In the genomic region with DNA sequence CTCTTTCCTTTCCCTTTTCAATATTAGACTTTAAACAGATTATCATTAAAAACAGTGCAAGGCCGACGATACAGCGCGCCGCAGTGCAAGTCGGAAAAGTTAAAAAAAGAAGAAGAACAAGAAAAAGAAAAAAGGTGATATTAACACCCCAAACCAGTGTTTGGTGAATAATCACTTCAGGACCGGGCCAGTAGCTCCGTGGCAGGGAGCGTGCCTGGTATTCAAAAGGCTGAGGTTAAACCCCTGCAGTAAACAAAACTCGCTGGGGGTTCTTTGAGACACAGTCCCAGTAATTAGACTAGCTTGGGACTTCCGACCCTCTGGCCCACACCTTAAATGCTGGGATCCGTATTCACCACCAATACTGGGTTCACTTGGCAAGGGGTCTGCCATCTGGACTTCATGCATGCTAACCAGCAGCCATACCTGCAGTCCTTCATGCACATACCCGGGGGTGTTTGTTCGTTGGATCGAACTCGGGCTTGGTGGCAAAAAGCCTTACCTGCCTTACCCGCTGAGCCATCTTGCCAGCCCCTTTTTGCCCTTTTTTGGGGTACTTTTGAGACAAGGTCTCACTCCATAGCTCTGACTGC, we compare ENCODE assay signal across 7 mouse cellular contexts. TPM values are rescaled to one million over a fixed set of nuclear protein-coding genes. Genes with fewer than 3 reads are reported as not detected.
DNase-seq lines count a peak whose midpoint lies in the region; ATAC-seq lines count a peak whose summit lies in the region.

No protein-coding gene starts in this region.

- 11% methylated on average over 17 of the region's 17 CpGs for WGBS in forebrain, embryonic 16.5 days
- 22% methylated on average over 17 of the region's 17 CpGs for WGBS in liver, embryonic 12.5 days (ENCODE audit: insufficient replicate concordance)

- DNase-seq in retina, embryonic 14.5 days (ENCODE audit: low spot score): peak; percentile 26
- no peak for DNase-seq in retina, postnatal 1 day
- DNase-seq in urinary bladder, adult 2 months (ENCODE audit: low spot score): no peak
- DNase-seq in cerebellum, postnatal 36 days: no peak
- no peak for DNase-seq in gastrocnemius, postnatal 10 days

- H3K27ac ChIP-seq in forebrain, embryonic 16.5 days (ENCODE audit: low read length): no peak overlapping the region
- H3K27ac ChIP-seq in liver, embryonic 12.5 days: peak overlapping the region; percentile 93

- peaks cover 22% of the 10 kb centered on the region for H3K4me1 ChIP-seq in forebrain, embryonic 16.5 days (replicated peaks; ENCODE audit: control insufficient read depth, insufficient read depth, low read length)
- H3K4me1 ChIP-seq in liver, embryonic 12.5 days: peaks cover 65% of the 10 kb centered on the region

- H3K27me3 ChIP-seq in forebrain, embryonic 16.5 days (replicated peaks; ENCODE audit: control insufficient read depth, insufficient read depth, low read length): peaks cover 3% of the 10 kb centered on the region; the same call in 1 of the 2 replicates
- H3K27me3 ChIP-seq in liver, embryonic 12.5 days (replicated peaks): 0 out of 2 replicates have a peak, but pooled peaks cover 4% of the 10 kb centered on the region

- no peaks in the 10 kb centered on the region for H3K36me3 ChIP-seq in forebrain, embryonic 16.5 days (ENCODE audit: control insufficient read depth, insufficient read depth)
- no peaks in the 10 kb centered on the region for H3K36me3 ChIP-seq in liver, embryonic 12.5 days

- no peaks in the 10 kb centered on the region for H3K9me3 ChIP-seq in forebrain, embryonic 16.5 days (ENCODE audit: control insufficient read depth, low read length)
- H3K9me3 ChIP-seq in liver, embryonic 12.5 days (replicated peaks): no peaks in the 10 kb centered on the region

- no peak for ATAC-seq in forebrain, embryonic 16.5 days
- ATAC-seq in liver, embryonic 12.5 days: no peak

- H3K4me3 ChIP-seq in forebrain, embryonic 16.5 days (replicated peaks; ENCODE audit: low read length): peak overlapping the region; percentile 19
- H3K4me3 ChIP-seq in liver, embryonic 12.5 days: peak overlapping the region; percentile 51

- H3K9ac ChIP-seq in forebrain, embryonic 16.5 days (replicated peaks; ENCODE audit: low read depth, low read length): peak overlapping the region; percentile 48
- peak overlapping the region; percentile 76 for H3K9ac ChIP-seq in liver, embryonic 12.5 days

- peak overlapping the region; percentile 55 for H3K4me2 ChIP-seq in forebrain, embryonic 16.5 days (ENCODE audit: low read length)
- peak overlapping the region; percentile 88 for H3K4me2 ChIP-seq in liver, embryonic 12.5 days

RNA-seq across cellular contexts. Expression of a gene that starts 37.8 kb away (rescaled TPM):
- polyA plus RNA-seq in forebrain, embryonic 16.5 days (2015; fragmentation: Nextera tagmentation; extraction: Ambion mirVana): 5.5 and 9.7 TPM in 2 replicates
- polyA plus RNA-seq in liver, embryonic 12.5 days (2016; fragmentation: Nextera tagmentation; extraction: Ambion mirVana): 5.1 and 5.9 TPM in 2 replicates
- 19.0 and 26.4 TPM in 2 replicates for polyA plus RNA-seq in urinary bladder, adult 2 months (2012; rRNA removed)
- 1 to 10 TPM; 3.5 to 3.9 TPM for total RNA-seq in gastrocnemius, postnatal 10 days (2021)

RNA-seq across cellular contexts. Expression of a gene that starts 50.8 kb away (rescaled TPM):
- polyA plus RNA-seq in forebrain, embryonic 16.5 days (2015; fragmentation: Nextera tagmentation; extraction: Ambion mirVana): 417 and 434 TPM in 2 replicates
- polyA plus RNA-seq in liver, embryonic 12.5 days (2016; fragmentation: Nextera tagmentation; extraction: Ambion mirVana): 107 and 109 TPM in 2 replicates
- 263 and 279 TPM in 2 replicates for polyA plus RNA-seq in urinary bladder, adult 2 months (2012; rRNA removed)
- total RNA-seq in gastrocnemius, postnatal 10 days (2021): 100 to 1,000 TPM; 197 to 221 TPM
